Mouse (Mus musculus): ENCODE data around the gene Olfr307. TPM values are rescaled to one million over a fixed set of nuclear protein-coding genes. Genes with fewer than 3 reads are reported as not detected.
"Not testable (repeated sequence)": the region's sequence is repeated elsewhere in the genome, so short reads cannot be mapped to it uniquely, and the experiment has no call there.

Gene Olfr307
- not detected in 2 replicates for polyA plus RNA-seq (2011; ENCODE audit: insufficient read depth, insufficient read length, low replicate concordance, missing spikeins)

DNA sequence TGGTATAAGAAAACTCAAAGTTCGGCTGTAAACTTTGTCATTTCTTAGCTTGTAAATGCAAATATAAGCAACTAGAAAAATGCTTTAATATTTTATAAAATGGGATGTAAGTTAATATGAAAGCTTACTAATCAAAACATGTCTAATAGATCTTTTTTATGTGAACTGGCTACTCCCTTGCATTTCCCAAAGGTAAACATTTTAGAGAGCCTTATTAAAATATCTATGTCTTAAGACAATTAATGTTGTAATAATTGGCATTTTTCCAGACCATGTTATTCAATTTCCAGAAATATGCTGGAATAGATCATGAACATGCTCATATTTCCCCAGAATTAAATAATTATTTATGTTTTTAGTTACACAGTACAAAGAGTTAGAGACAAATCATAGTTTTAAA, at the start of gene Olfr307:
TSS of gene Olfr307 (minus strand) at position 101 of the 400 bp plus-strand sequence.
- Histone ChIP-seq H3K4me1 (ENCODE audit: control insufficient read depth, insufficient read depth, low read length) (no peaks in the 10 kb centered on the region), H3K27ac (ENCODE audit: control insufficient read depth, insufficient read depth, low read depth, low read length, poor library complexity) (no peak within 1 kb of the TSS), H3K4me3 (replicated peaks; ENCODE audit: control insufficient read depth, low read depth, low read length) (no peak within 1 kb of the TSS)
- TF ChIP-seq CTCF (IDR thresholded peaks at IDR 0.05; ENCODE audit: control insufficient read depth, insufficient read depth, low read length) (no peak), POLR2A (IDR thresholded peaks at IDR 0.05; ENCODE audit: borderline replicate concordance, control insufficient read depth, low read depth, low read length) (no peak)
- 67% methylated on average over 1 of the region's 1 CpGs for WGBS

DNA sequence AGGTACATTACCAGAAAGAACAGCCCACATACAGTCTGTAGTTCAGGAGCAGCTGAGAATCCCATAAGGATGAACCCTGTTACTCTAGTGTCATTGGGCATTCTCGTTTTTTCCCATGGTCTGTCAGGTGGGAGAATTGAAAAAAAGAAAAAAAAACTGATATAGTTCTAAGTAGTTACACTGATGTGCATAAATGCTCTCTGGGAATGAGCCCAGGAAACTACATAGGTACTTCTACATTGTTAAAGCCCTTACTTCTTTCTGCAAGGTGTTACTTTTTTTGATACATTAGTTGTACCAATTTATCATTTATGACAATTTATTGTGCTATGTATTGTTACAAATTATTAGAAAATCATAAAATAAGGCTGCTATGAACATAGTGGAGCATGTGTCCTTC, 49.2 kb upstream of the Olfr307 start, which contains the start of gene Olfr304:
TSS of gene Olfr304 (minus strand) at position 101 of the 400 bp plus-strand sequence.
- no peak for TF ChIP-seq POLR2A (IDR thresholded peaks at IDR 0.05; ENCODE audit: borderline replicate concordance, control insufficient read depth, low read depth, low read length)
- TF ChIP-seq CTCF (IDR thresholded peaks at IDR 0.05; ENCODE audit: control insufficient read depth, insufficient read depth, low read length): no peak
- Histone ChIP-seq H3K27ac (ENCODE audit: control insufficient read depth, insufficient read depth, low read depth, low read length, poor library complexity) (no peak within 1 kb of the TSS), H3K4me3 (replicated peaks; ENCODE audit: control insufficient read depth, low read depth, low read length) (no peak within 1 kb of the TSS), H3K4me1 (ENCODE audit: control insufficient read depth, insufficient read depth, low read length) (no peaks in the 10 kb centered on the region)
- 37% methylated on average over 1 of the region's 1 CpGs for WGBS

DNA sequence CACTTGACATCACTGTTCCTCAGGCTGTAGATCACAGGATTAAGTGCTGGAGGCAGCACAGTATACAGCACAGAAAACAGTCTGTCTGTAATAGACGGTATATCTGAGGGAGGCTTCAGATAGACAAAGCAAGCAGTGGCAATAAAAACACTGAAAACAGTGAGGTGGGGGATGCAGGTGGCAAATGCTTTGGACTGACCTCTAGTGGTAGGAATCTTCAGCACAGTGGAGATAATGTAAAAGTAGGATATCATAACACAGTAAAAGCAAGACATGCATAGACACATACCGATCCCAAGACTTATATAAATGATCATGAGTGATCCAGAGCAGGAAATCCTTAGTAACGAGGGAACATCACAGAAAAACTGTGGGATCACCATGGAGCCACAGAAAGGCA, 48.4 kb upstream of the Olfr307 start:
- Histone ChIP-seq H3K27ac (ENCODE audit: control insufficient read depth, insufficient read depth, low read depth, low read length, poor library complexity) (no peak overlapping the region), H3K4me1 (ENCODE audit: control insufficient read depth, insufficient read depth, low read length) (no peaks in the 10 kb centered on the region), H3K4me3 (replicated peaks; ENCODE audit: control insufficient read depth, low read depth, low read length) (no peak overlapping the region)
- no peak for TF ChIP-seq CTCF (IDR thresholded peaks at IDR 0.05; ENCODE audit: control insufficient read depth, insufficient read depth, low read length)
- TF ChIP-seq POLR2A (IDR thresholded peaks at IDR 0.05; ENCODE audit: borderline replicate concordance, control insufficient read depth, low read depth, low read length): no peak
- 71% methylated on average over 3 of the region's 3 CpGs for WGBS

DNA sequence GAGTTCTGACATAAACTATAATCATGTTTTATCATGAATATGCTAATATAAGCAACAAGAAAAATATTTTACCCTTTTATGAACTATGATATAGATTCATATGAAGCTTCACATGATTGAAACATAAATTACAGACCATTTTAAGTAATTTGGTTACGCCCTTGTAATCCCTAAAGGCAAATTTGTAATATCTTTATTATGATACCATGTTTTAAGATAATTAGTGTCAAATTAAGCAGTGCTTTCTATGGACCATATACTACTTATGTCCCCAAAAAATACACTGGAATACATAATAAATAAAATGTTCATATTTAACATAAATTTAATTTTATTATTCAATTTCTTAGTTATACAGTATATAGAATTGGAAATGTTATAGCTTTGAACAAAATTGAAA, 29.4 kb upstream of the Olfr307 start, which contains the start of gene Olfr305:
TSS of gene Olfr305 (minus strand) at position 101 of the 400 bp plus-strand sequence.
- TF ChIP-seq CTCF (IDR thresholded peaks at IDR 0.05; ENCODE audit: control insufficient read depth, insufficient read depth, low read length) (no peak), POLR2A (IDR thresholded peaks at IDR 0.05; ENCODE audit: borderline replicate concordance, control insufficient read depth, low read depth, low read length) (no peak)

GRCm38 (mm10) chr7:86346296-86346695, 8.9 kb upstream of the Olfr307 start:
- H3K27ac ChIP-seq (ENCODE audit: control insufficient read depth, insufficient read depth, low read depth, low read length, poor library complexity); H3K4me3 ChIP-seq (replicated peaks; ENCODE audit: control insufficient read depth, low read depth, low read length); H3K4me1 ChIP-seq (ENCODE audit: control insufficient read depth, insufficient read depth, low read length): not testable (repeated sequence)
- 87% methylated on average over 9 of the region's 9 CpGs for WGBS

More for the DNA sequence above, 29.4 kb upstream of the Olfr307 start, which contains the start of gene Olfr305:
- no peak within 1 kb of the TSS for H3K4me3 ChIP-seq (replicated peaks; ENCODE audit: control insufficient read depth, low read depth, low read length)
- no peaks in the 10 kb centered on the region for H3K4me1 ChIP-seq (ENCODE audit: control insufficient read depth, insufficient read depth, low read length)
- no peak within 1 kb of the TSS for H3K27ac ChIP-seq (ENCODE audit: control insufficient read depth, insufficient read depth, low read depth, low read length, poor library complexity)
- 77% methylated on average over 1 of the region's 1 CpGs for WGBS

- no peak overlapping the region for H3K4me3 ChIP-seq (replicated peaks; ENCODE audit: control insufficient read depth, low read depth, low read length)
- no peak overlapping the region for H3K27ac ChIP-seq (ENCODE audit: control insufficient read depth, insufficient read depth, low read depth, low read length, poor library complexity)
- H3K4me1 ChIP-seq (ENCODE audit: control insufficient read depth, insufficient read depth, low read length): no peaks in the 10 kb centered on the region
- TF ChIP-seq POLR2A (IDR thresholded peaks at IDR 0.05; ENCODE audit: borderline replicate concordance, control insufficient read depth, low read depth, low read length) (no peak), CTCF (IDR thresholded peaks at IDR 0.05; ENCODE audit: control insufficient read depth, insufficient read depth, low read length) (no peak)
- WGBS: 66% methylated on average over 3 of the region's 3 CpGs
Measured at GRCm38 (mm10) chr7:86344253-86344652, 6.9 kb upstream of the Olfr307 start.

DNA sequence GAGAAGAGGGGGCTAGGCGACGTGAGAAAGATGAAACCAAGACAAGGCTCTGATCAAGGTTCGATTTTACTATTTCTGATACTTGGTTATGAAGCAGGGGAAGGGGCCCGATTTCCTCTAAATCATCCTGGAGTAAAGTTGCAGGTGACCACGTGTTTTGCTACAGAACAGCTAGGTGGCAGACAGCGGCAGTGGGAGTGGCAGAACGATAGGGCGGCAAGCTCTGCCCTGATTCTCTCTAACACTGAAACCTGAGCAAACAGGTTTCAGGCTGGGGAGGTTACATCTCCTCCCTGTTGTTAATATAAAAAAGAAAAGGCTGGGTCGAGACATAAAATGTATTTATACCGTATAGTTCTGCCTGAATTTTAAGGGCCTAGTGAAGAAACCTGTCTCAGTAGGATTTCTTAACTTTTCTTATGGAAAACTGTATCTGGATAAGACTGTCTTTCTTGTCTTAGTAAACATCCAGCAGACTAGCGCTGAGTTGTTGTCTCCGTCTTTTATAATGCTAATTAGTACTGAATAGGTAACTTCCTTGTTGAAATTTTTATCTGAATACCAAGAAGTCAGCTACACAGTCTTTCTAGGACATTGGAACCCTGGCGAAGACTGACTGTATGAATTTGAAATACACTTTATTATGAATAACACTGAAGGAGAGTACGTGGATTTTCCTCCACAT, 5.6 kb upstream of the Olfr307 start:
- no peaks in the 10 kb centered on the region for H3K4me1 ChIP-seq (ENCODE audit: control insufficient read depth, insufficient read depth, low read length)
- no peak overlapping the region for H3K4me3 ChIP-seq (replicated peaks; ENCODE audit: control insufficient read depth, low read depth, low read length)
- 72% methylated on average over 14 of the region's 14 CpGs for WGBS
- no peak overlapping the region for H3K27ac ChIP-seq (ENCODE audit: control insufficient read depth, insufficient read depth, low read depth, low read length, poor library complexity)
- TF ChIP-seq POLR2A (IDR thresholded peaks at IDR 0.05; ENCODE audit: borderline replicate concordance, control insufficient read depth, low read depth, low read length): no peak
- no peak for TF ChIP-seq CTCF (IDR thresholded peaks at IDR 0.05; ENCODE audit: control insufficient read depth, insufficient read depth, low read length)

DNA sequence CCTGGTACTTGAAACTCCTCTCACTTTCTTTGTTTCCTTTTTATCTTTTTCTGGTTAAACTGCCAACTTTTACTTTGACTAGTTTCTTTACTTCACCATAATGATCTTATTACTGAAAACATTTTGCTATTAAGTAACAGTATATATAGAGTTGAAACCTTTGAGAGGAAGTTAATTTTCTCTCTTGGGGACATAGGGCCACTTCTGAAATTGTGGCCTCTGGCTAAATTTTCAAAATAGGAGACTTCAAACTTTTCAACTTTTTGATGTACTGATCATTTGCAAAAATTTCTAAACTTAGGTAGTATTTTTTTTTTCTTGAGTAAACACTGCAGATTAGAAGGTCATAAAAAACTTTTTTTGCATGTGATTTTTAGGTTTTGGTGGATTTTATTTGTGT, 11.9 kb downstream of the Olfr307 start, which contains the start of gene Olfr308:
TSS of gene Olfr308 (minus strand) at position 101 of the 400 bp plus-strand sequence.
- TF ChIP-seq POLR2A (IDR thresholded peaks at IDR 0.05; ENCODE audit: borderline replicate concordance, control insufficient read depth, low read depth, low read length) (no peak), CTCF (IDR thresholded peaks at IDR 0.05; ENCODE audit: control insufficient read depth, insufficient read depth, low read length) (no peak)
- no peak within 1 kb of the TSS for H3K27ac ChIP-seq (ENCODE audit: control insufficient read depth, insufficient read depth, low read depth, low read length, poor library complexity)
- H3K4me3 ChIP-seq (replicated peaks; ENCODE audit: control insufficient read depth, low read depth, low read length): no peak within 1 kb of the TSS
- no peaks in the 10 kb centered on the region for H3K4me1 ChIP-seq (ENCODE audit: control insufficient read depth, insufficient read depth, low read length)

Data from bone marrow, adult 2 months (tissue).